Mouse (Mus musculus): ENCODE data around the gene Trmt5. TPM values are rescaled to one million over a fixed set of nuclear protein-coding genes. Genes with fewer than 3 reads are reported as not detected.

Trmt5 gene
- total and polyA plus RNA-seq, 3 experiments = 21.9 to 51.3 (median 40.5) TPM

DNA sequence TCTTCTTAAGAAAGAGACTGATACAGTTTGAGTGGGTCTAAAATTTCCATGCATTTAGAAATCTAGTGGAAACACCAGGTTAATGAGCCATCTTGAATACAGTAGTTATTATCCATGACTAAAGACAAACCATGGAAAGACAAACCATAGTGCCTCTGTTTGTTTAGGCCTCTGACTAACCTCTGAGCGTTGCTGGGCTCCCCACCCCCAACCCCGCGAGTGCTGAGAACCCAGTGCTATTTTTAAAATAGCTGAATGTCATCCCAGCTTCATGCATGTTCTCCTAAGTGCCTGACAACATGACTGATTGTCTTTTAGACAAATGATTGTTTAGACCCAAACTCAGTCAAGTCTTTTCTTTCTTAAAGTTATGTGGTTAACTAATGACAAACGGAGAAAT is 39.1 kb upstream of the Trmt5 start:
- dilution Hi-C loops (cut with MboI; ENCODE audit: extremely low pct_ligation_motif_present, extremely low pct_unique_long_range_greater_than_20kb, low sequenced_read_pairs) = no loop called here

DNA sequence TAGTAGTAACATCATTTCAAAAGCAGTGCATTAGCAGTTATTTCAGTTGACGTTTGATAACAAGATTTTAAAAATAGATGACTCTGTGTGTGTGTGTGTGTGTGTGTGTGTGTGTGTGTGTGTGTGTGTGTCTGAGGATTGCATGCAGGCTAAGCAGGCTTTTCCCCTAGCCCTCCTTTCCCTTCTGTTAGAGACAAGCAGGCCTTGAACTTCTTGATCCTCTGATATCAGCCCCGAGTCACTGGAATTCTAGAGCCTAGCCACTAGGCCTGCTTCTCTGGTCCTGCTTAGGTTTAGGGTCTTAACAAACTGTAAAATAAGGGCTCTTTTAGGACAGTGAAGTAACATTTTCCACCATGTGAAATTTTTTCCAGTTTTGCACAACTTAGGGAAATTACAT is 38.7 kb upstream of the Trmt5 start:
- peak; percentile 15 for DNase-seq (ENCODE audit: extremely low read depth)
- no peak overlapping the region for H3K4me2 ChIP-seq (ENCODE audit: insufficient read depth, low read depth, poor library complexity, severe bottlenecking)
- no peaks in the 10 kb centered on the region for H3K9me3 ChIP-seq (replicated peaks; ENCODE audit: low read length)
- no peak overlapping the region for H3K4me3 ChIP-seq (replicated peaks in 1 of 3; ENCODE audit: low read depth in 2 of 3, low read length in 2 of 3, poor library complexity in 1 of 3)
- no peaks in the 10 kb centered on the region for H3K79me2 ChIP-seq (replicated peaks; ENCODE audit: control insufficient read depth, extremely low read depth, insufficient read depth, poor library complexity, severe bottlenecking)
- no peak overlapping the region for H3K27ac ChIP-seq (ENCODE audit: insufficient read depth, low read depth)
- H3K9ac ChIP-seq (ENCODE audit: insufficient read depth, low read depth) = no peak overlapping the region
- peaks cover 21 to 66% of the 10 kb centered on the region in 2 experiments for H3K4me1 ChIP-seq (ENCODE audit: control insufficient read depth in 1 of 2, insufficient read depth in 2 of 2)
- dilution Hi-C loops (cut with MboI; ENCODE audit: extremely low pct_ligation_motif_present, extremely low pct_unique_long_range_greater_than_20kb, low sequenced_read_pairs) (no loop called here), in situ Hi-C loops (cut with MboI; ENCODE audit: low pct_ligation_motif_present, low pct_unique_long_range_greater_than_20kb, low sequenced_read_pairs) (no loop called here)
- TF ChIP-seq HCFC1 (IDR thresholded peaks at IDR 0.05; ENCODE audit: low read depth, low read length) = no peak
- no peak for TF ChIP-seq ZKSCAN1 (IDR thresholded peaks at IDR 0.05; ENCODE audit: borderline replicate concordance, low read depth, low read length)
- TF ChIP-seq NELFE (IDR thresholded peaks at IDR 0.05; ENCODE audit: low read depth, low read length) = no peak
- TF ChIP-seq EP300 (IDR thresholded peaks at IDR 0.05; ENCODE audit: low read length) = no peak
- TF ChIP-seq GABPA (IDR thresholded peaks at IDR 0.05; ENCODE audit: insufficient replicate concordance, low read depth, low read length) = no peak
- no peak for TF ChIP-seq TBP (conservative IDR thresholded peaks at IDR 0.05; ENCODE audit: low read depth, low read length)
- TF ChIP-seq UBTF (IDR thresholded peaks at IDR 0.05; ENCODE audit: low read depth, low read length) = no peak
- TF ChIP-seq SIN3A (IDR thresholded peaks at IDR 0.05; ENCODE audit: low read length) = no peak
- no peak for TF ChIP-seq JUND (conservative IDR thresholded peaks at IDR 0.05; ENCODE audit: low read depth, low read length)
- no peak for TF ChIP-seq ELF1 (IDR thresholded peaks at IDR 0.05; ENCODE audit: low read depth, low read length)
- TF ChIP-seq CTCF (conservative IDR thresholded peaks at IDR 0.05 in 1 of 2, IDR thresholded peaks at IDR 0.05 in 1 of 2; ENCODE audit: low read depth in 2 of 2, low read length in 2 of 2) = no peak
- no peak for TF ChIP-seq CHD2 (IDR thresholded peaks at IDR 0.05; ENCODE audit: low read length)
- TF ChIP-seq TCF12 (IDR thresholded peaks at IDR 0.05; ENCODE audit: low read depth, low read length) = no peak
- TF ChIP-seq SMC3 (IDR thresholded peaks at IDR 0.05; ENCODE audit: low read depth, low read length) = no peak
- TF ChIP-seq ZC3H11A (IDR thresholded peaks at IDR 0.05; ENCODE audit: low read depth, low read length) = no peak
- no peak for TF ChIP-seq MYC (IDR thresholded peaks at IDR 0.05; ENCODE audit: low read depth, low read length)
- H3K36me3 ChIP-seq (replicated peaks in 1 of 2; ENCODE audit: control insufficient read depth in 1 of 2, insufficient read depth in 1 of 2, low read length in 1 of 2) = peaks cover 0 to 6% of the 10 kb centered on the region in 2 experiments
- H3K27me3 ChIP-seq (replicated peaks) = no peaks in the 10 kb centered on the region

More for the DNA sequence above, 39.1 kb upstream of the Trmt5 start:
- no peaks in the 10 kb centered on the region for H3K79me2 ChIP-seq (replicated peaks; ENCODE audit: control insufficient read depth, extremely low read depth, insufficient read depth, poor library complexity, severe bottlenecking)
- in situ Hi-C loops (cut with MboI; ENCODE audit: low pct_ligation_motif_present, low pct_unique_long_range_greater_than_20kb, low sequenced_read_pairs) = no loop called here
- H3K4me2 ChIP-seq (ENCODE audit: insufficient read depth, low read depth, poor library complexity, severe bottlenecking) = peak overlapping the region; percentile 14; the same call in 1 of the 2 replicates
- no peaks in the 10 kb centered on the region for H3K9me3 ChIP-seq (replicated peaks; ENCODE audit: low read length)
- peaks cover 0 to 7% of the 10 kb centered on the region in 2 experiments for H3K36me3 ChIP-seq (replicated peaks in 1 of 2; ENCODE audit: control insufficient read depth in 1 of 2, insufficient read depth in 1 of 2, low read length in 1 of 2)
- no peak overlapping the region for H3K27ac ChIP-seq (ENCODE audit: insufficient read depth, low read depth)
- no peaks in the 10 kb centered on the region for H3K27me3 ChIP-seq (replicated peaks)
- H3K4me1 ChIP-seq (ENCODE audit: control insufficient read depth in 1 of 2, insufficient read depth in 2 of 2) = peaks cover 22 to 69% of the 10 kb centered on the region in 2 experiments
- no peak overlapping the region; the same call in 1 of the 2 replicates for H3K9ac ChIP-seq (ENCODE audit: insufficient read depth, low read depth)
- no peak overlapping the region for H3K4me3 ChIP-seq (replicated peaks in 1 of 3; ENCODE audit: low read depth in 2 of 3, low read length in 2 of 3, poor library complexity in 1 of 3)
- TF ChIP-seq RCOR1 (conservative IDR thresholded peaks at IDR 0.05; ENCODE audit: low read depth, low read length) (no peak), MEF2A (IDR thresholded peaks at IDR 0.05; ENCODE audit: borderline replicate concordance, low read depth, low read length) (peak; percentile 52; the same call in 1 of the 2 replicates)
- peak; percentile 54 for DNase-seq (ENCODE audit: extremely low read depth)
